Mouse (Mus musculus) brain, embryonic 14.5 days (tissue): Measurements from ENCODE around the gene Zbtb34. TPM values are rescaled to one million over a fixed set of nuclear protein-coding genes. Genes with fewer than 3 reads are reported as not detected.

ENCODE experiments used
- DNase-seq: peaks from one replicate; pipeline ENCODE4 v3.0.0-alpha.2; 2011; ENCODE audit warnings: low read depth
- CTCF ChIP-seq: fragments of 200-500 bp; IDR thresholded peaks from 2 replicates; pipeline ENCODE4 v1.5.1; 2012; ENCODE audit warnings: inconsistent platforms, mild to moderate bottlenecking, moderate library complexity, borderline replicate concordance; ENCODE audit not compliant: insufficient read depth, insufficient read length; ENCODE audit errors: extremely low read depth
- POLR2A ChIP-seq: fragments of 200-500 bp; IDR thresholded peaks from 2 replicates; pipeline ENCODE4 v1.6.1; 2012; ENCODE audit warnings: mild to moderate bottlenecking, inconsistent platforms, borderline replicate concordance; ENCODE audit not compliant: poor library complexity, insufficient read depth, insufficient read length, severe bottlenecking; ENCODE audit errors: extremely low read depth
- polyA plus RNA-seq: library from polyadenylated mRNA; depleted of rRNA; stranded (reverse); fragments of >200 nt; gene quantifications from 2 replicates; pipeline ENCODE4 v1.2.3, GENCODE M21; 2012; rRNA removed

Zbtb34 gene
- 23.3 and 30.8 TPM in 2 replicates for polyA plus RNA-seq

- DNase-seq: peak; percentile 80
- TF ChIP-seq CTCF (peak; percentile 83), POLR2A (peak; percentile 87)
These were observed at the start of gene Zbtb34 for GRCm38 (mm10) chr2:33430771-33431699. Zbtb34 (minus strand) TSS chr2:33431324.

DNA sequence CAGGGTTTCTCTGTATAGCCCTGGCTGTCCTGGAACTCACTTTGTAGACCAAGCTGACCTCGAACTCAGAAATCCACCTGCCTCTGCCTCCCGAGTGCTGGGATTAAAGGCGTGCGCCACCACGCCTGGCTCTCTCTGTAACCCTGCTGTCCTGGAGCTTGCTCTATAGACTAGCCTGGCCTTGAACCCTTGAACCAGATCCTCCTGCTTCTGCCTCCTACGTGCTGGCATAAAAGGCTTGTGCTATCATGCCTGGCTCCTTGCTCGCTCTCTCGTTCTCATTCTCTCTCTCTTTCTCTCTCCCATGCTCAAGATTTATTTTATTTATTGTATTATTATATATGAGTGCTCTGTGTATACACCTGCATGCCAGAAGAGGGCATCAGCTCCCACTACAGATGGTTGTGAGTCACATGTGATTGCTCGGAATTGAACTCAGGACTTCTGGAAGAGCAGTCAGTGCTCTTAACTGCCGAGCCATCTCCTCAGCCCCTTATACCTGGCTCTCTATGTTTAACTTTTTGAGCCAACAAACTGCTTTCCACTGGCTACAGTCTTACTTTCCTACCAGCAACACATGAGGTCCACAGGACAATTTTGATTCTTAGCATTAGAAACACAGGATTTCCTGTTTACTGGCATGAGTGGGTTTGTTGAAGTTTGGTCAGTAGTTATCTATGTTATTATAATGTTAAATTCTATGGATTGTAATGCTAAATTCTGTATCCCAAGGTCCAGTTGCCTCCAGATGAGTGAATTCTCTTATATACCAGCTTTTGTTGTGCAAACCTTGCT is 47.0 kb upstream of the Zbtb34 start:
- no peak for DNase-seq
- TF ChIP-seq CTCF (no peak), POLR2A (no peak)

- no peak for TF ChIP-seq CTCF
- no peak for TF ChIP-seq POLR2A
- peak; percentile 80 for DNase-seq
These were observed 44.8 kb upstream of the Zbtb34 start for GRCm38 (mm10) chr2:33475961-33476360.

- peak; percentile 74; the same call in 1 of the 2 replicates for TF ChIP-seq POLR2A
- TF ChIP-seq CTCF: no peak
- peak; percentile 99 for DNase-seq
These were observed 37.5 kb upstream of the Zbtb34 start, which contains the start of gene Zbtb43 for GRCm38 (mm10) chr2:33468466-33469097. Zbtb43 (minus strand) TSS chr2:33468559.

GRCm38 (mm10) chr2:33467546-33468465 is 36.7 kb upstream of the Zbtb34 start:
- TF ChIP-seq CTCF (no peak), POLR2A (no peak)
- DNase-seq: no peak

DNA sequence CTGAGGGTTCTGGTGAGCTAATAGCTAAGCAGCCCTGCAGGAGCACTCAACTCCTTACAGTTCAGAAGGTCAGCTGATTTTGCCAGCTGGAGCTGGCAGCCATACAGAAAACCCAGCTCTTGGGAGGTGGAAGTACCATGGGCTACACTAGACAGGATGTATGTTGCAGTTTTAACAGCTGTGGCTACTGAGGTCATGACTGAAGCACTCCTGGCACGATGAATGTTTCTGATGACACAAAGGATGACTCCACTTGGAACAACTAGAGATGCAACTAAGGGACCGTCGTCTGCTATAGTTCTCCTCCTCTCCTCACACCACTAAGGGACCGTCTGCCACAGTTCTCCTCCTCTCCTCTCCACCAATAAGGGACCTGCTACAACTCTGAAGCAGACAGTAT is 34.8 kb upstream of the Zbtb34 start:
- TF ChIP-seq CTCF (no peak), POLR2A (no peak)

DNA sequence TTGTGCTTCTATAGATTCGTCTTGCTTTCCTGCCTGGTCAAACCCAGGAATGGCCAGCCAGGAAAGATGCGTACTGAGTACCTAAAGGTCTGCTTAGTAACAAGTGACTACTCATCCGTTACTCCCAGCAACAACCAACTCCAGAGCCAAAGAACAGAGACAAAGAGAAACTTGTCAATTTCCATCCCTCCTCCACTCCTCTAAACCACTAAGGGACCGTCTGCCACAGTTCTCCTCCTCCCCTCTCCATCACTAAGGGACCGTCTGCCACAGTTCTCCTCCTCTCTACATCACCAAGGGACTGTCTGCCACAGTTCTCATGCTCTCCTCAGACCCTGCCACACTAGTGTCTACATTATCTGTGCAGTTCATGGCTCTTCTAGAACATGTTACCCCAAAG is 34.1 kb upstream of the Zbtb34 start:
- DNase-seq: no peak
- TF ChIP-seq POLR2A (no peak), CTCF (no peak)

More for the DNA sequence above, 34.8 kb upstream of the Zbtb34 start:
- DNase-seq: peak; percentile 9

GRCm38 (mm10) chr2:33462066-33462465 is 30.9 kb upstream of the Zbtb34 start:
- TF ChIP-seq CTCF (no peak), POLR2A (no peak)
- no peak for DNase-seq

DNA sequence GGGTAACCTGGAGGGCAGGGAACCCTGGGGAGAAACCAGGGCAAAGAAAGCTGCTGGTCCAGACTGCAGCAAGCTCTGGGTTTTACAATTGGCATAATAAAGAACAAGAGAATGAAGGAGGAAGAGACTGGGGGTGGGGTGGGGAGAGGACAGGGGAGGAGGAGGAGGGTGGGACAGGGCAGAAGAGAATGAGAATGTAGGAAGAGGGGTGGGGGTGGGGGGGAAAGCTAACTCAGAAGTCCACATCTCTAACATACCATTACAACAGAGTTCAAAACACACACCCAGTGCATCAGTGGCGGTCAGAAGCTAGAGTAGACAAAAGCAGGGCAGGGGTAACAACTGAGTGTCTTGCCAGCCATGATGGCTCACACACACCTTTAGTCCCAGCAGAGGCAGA is 29.9 kb upstream of the Zbtb34 start:
- no peak for TF ChIP-seq POLR2A
- no peak for TF ChIP-seq CTCF
- DNase-seq: no peak

- TF ChIP-seq CTCF (no peak), POLR2A (no peak)
- no peak for DNase-seq
These were observed 28.5 kb upstream of the Zbtb34 start for GRCm38 (mm10) chr2:33459660-33460059.

DNA sequence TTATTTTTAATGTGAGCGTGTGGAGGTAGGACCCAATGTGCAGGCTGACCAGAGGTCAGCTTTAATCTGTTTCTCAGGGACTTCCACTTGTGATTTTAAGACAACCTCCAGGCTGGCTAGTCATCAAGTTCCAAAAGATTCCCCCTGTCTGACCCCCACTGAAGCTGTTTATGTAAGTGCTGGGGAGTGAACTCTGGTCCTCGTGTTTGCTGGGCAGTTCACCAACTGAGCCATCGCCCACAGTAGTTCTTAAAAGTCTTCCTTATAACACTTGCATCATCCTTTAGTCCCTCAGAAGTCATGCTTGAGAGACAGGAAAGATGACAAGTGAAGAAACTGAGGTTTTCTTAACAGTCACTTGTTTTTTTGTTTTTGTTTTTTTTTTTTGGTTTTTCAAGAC is 25.6 kb upstream of the Zbtb34 start:
- DNase-seq: no peak
- TF ChIP-seq CTCF (no peak), POLR2A (no peak)
